Mouse (Mus musculus) hindbrain, embryonic 14.5 days (tissue): ENCODE data around the gene Cdh13. TPM values are rescaled to one million over a fixed set of nuclear protein-coding genes. Genes with fewer than 3 reads are reported as not detected.
A peak's percentile ranks its signal among the peaks of the same experiment; 100 is the strongest.

Source experiments
- ATAC-seq: fragments of 200-750 bp; cut with Nextera tagmentation; 2 replicates; pipeline ENCODE4 v1.8.0; 2017; ENCODE audit warnings: moderate number of reproducible peaks, mild to moderate bottlenecking, moderate TSS enrichment, moderate library complexity; ENCODE audit not compliant: low FRiP score
- DNase-seq: peaks from one replicate; pipeline ENCODE4 v3.0.0-alpha.2; 2015; ENCODE audit warnings: low spot score
- H3K27ac ChIP-seq: fragments of 300-500 bp; sonication (generic); 2 replicates; pipeline ENCODE4 v1.5.1; 2014; ENCODE audit warnings: mild to moderate bottlenecking, moderate library complexity
- H3K27me3 ChIP-seq: fragments of 300-500 bp; sonication (generic); 2 replicates; pipeline ENCODE4 v1.6.1; 2014; ENCODE audit warnings: mild to moderate bottlenecking, low read length, mixed read lengths; ENCODE audit not compliant: control insufficient read depth, insufficient read depth
- H3K36me3 ChIP-seq: fragments of 300-500 bp; sonication (generic); replicated peaks from 2 replicates; pipeline ENCODE4 v1.6.1; 2014; ENCODE audit not compliant: control insufficient read depth, insufficient read depth
- H3K4me1 ChIP-seq: fragments of 300-500 bp; sonication (generic); replicated peaks from 2 replicates; pipeline ENCODE4 v1.6.1; 2014; ENCODE audit warnings: antibody characterized with exemption, low read length, mixed read lengths; ENCODE audit not compliant: control insufficient read depth, insufficient read depth
- H3K4me2 ChIP-seq: fragments of 300-500 bp; sonication (generic); replicated peaks from 2 replicates; pipeline ENCODE4 v1.6.1; 2014; ENCODE audit warnings: mild to moderate bottlenecking, moderate library complexity
- H3K4me3 ChIP-seq: fragments of 300-500 bp; sonication (generic); replicated peaks from 2 replicates; pipeline ENCODE4 v1.5.1; 2014; ENCODE audit warnings: mild to moderate bottlenecking, low read length
- H3K9ac ChIP-seq: fragments of 300-500 bp; sonication (generic); 2 replicates; pipeline ENCODE4 v1.6.1; 2014
- H3K9me3 ChIP-seq: fragments of 300-500 bp; sonication (generic); 2 replicates; pipeline ENCODE4 v1.6.1; 2016; ENCODE audit warnings: low read length; ENCODE audit not compliant: control insufficient read depth
- WGBS: fragments of 180-500 bp; shearing (Covaris S2); extraction: QIAGEN DNeasy Blood & Tissue Kit; methylation state at CpG from one replicate; pipeline ENCODE4 v1.1.7; 2014; 5-methylcytosine and 5-hydroxymethylcytosine counted together
- polyA plus RNA-seq: library from polyadenylated mRNA; unstranded; fragments of >200 nt; fragmentation: Nextera tagmentation; extraction: Ambion mirVana; gene quantifications from 2 replicates; pipeline ENCODE4 v1.2.1, GENCODE M21; 2014

The Cdh13 gene
- polyA plus RNA-seq, 1 experiment from 2014 or later, result 134 TPM

DNA sequence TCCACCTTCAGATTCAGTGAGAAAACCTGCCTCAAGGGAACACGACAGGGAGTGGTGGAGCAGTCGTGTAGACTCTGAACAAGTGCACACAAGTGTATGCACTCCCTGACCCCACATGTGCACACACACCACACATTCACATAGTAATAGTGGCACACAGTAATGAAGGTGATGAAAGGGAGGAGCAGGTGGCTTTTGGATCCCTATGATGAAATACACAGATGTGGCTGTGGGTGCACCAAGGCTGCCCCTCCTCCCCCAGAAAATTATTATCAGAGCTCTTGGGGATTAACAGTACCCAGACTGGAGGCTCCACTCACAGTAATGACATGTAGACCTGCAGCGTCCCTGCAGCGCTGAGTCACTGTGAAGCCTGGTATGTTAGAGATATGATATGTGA, 5.6 kb downstream of the Cdh13 start:
- no peak overlapping the region for H3K27ac ChIP-seq
- no peaks in the 10 kb centered on the region for H3K9me3 ChIP-seq
- no peak for DNase-seq
- H3K27me3 ChIP-seq, result no peaks in the 10 kb centered on the region
- H3K4me3 ChIP-seq, result no peak overlapping the region
- no peak overlapping the region for H3K9ac ChIP-seq
- peaks cover 10% of the 10 kb centered on the region for H3K4me1 ChIP-seq
- H3K4me2 ChIP-seq, result no peak overlapping the region
- WGBS, result 92% methylated on average over 4 of the region's 4 CpGs
- no peaks in the 10 kb centered on the region for H3K36me3 ChIP-seq
- ATAC-seq, result no peak

DNA sequence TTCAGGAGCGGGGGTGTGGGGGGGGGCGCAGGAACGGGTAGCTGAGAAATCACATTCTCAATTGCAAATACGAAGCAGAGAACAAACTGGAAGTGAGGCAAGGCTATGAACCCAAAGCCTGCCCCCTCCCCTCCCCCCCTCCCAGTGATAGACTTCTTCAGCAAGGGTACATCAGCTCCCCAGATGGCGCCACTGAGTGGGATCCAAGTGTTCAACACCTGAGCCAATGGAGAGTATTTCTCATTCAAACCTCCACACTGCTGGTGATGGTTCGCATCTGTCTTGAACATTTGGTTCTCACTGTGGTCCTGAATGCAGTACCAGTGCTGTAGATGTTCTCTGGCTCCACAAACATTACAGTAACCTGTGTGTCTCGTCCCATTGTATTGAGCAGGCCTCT, 6.0 kb downstream of the Cdh13 start:
- DNase-seq, result no peak
- Histone ChIP-seq H3K4me1 (peaks cover 10% of the 10 kb centered on the region), H3K4me3 (no peak overlapping the region), H3K27me3 (no peaks in the 10 kb centered on the region), H3K36me3 (no peaks in the 10 kb centered on the region), H3K27ac (no peak overlapping the region), H3K9ac (no peak overlapping the region), H3K9me3 (no peaks in the 10 kb centered on the region), H3K4me2 (no peak overlapping the region)
- no peak for ATAC-seq
- 82% methylated on average over 7 of the region's 7 CpGs for WGBS

DNA sequence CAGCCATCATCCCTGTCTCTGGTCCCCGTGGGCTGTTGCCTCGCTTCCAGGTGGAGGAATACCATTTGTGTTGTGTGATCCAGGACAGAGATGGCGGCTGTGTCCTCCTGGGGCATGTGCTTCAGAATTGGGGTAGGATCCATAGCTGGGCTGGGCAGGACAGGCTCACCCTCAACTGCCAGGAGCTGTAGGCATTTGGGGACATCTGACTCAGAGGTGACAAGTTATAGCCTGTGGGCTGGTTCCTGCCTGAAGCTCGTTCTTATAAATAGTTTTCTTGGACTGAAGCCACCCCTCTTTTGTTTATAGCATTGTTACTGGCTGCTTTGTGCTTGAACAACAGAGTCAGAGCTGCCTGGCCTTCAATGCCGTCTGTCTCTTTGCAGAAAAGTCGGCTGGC, 6.7 kb downstream of the Cdh13 start:
- no peaks in the 10 kb centered on the region for H3K27me3 ChIP-seq
- no peak overlapping the region for H3K9ac ChIP-seq
- ATAC-seq, result no peak
- 55% methylated on average over 6 of the region's 6 CpGs for WGBS
- peaks cover 8% of the 10 kb centered on the region; the same call in 1 of the 2 replicates for H3K4me1 ChIP-seq
- H3K4me3 ChIP-seq, result no peak overlapping the region
- no peaks in the 10 kb centered on the region for H3K9me3 ChIP-seq
- H3K36me3 ChIP-seq, result no peaks in the 10 kb centered on the region
- DNase-seq, result no peak
- no peak overlapping the region for H3K27ac ChIP-seq
- H3K4me2 ChIP-seq, result no peak overlapping the region

DNA sequence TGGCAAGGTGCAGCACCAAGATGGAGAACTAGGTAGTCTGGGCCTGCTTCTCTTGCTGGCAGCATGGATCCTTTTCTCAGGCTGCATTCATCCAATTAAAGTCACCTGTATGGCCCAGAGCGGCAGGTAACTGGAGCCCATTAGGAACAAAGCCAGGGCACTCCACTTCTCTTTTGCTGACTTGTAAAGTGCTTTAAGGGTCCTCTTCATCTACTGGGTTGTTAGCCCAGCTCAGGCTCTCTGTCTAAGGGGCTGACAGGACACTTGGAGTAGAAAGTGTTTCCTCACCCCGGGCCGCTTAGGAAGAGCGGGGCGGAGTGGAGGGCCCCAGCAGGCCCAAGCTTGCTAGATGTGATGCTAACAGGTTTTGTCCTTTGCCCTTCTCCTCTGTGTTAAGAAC, 12.9 kb downstream of the Cdh13 start:
- ATAC-seq (no peak), DNase-seq (no peak)
- Histone ChIP-seq H3K27ac (no peak overlapping the region), H3K4me1 (no peaks in the 10 kb centered on the region), H3K36me3 (no peaks in the 10 kb centered on the region), H3K27me3 (no peaks in the 10 kb centered on the region), H3K9me3 (no peaks in the 10 kb centered on the region), H3K4me3 (no peak overlapping the region), H3K9ac (no peak overlapping the region), H3K4me2 (no peak overlapping the region)
- 96% methylated on average over 5 of the region's 5 CpGs for WGBS

DNA sequence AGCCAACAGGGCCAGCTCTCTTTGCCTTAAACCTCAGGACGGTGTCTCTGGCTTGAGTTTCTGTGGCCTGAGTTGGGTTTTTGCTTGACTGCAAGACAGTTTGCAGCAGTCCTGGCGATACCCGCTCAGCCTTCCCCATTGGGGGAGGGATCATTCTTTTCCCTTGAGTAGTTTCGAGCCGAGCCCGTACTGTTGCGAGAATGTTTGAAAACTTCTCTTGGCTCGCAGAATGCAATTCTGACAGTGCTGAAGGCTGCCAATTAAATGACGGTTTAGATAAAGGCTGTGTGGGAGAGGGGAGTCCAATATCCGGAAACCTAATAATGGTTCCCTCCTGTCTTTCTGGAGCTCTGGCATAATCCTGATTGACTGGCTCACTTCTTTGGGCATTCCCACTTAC, 23.4 kb downstream of the Cdh13 start:
- Histone ChIP-seq H3K27ac (no peak overlapping the region), H3K4me1 (peaks cover 11% of the 10 kb centered on the region; the same call in 1 of the 2 replicates), H3K9ac (no peak overlapping the region), H3K4me3 (no peak overlapping the region), H3K36me3 (no peaks in the 10 kb centered on the region), H3K4me2 (no peak overlapping the region), H3K27me3 (no peaks in the 10 kb centered on the region), H3K9me3 (no peaks in the 10 kb centered on the region)
- 71% methylated on average over 10 of the region's 10 CpGs for WGBS
- no peak for ATAC-seq
- no peak for DNase-seq

DNA sequence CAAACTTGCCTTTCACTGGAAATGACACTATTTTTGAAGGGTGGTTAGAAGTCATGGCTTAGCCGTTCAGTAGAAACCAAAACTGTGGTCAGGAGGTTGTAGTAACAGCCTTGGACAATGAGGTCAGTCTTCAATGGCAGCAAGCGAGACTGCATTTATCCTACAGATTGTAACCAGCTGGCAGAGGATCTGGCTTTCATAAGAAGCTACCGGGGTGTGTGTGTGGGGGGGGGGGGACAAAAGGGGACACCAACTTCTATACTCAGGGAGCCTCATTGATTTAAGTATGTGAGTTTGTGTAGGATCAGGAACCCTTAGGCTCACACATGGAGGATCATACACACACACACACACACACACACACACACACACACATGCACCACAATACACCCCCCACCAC, 25.6 kb downstream of the Cdh13 start:
- Histone ChIP-seq H3K27me3 (no peaks in the 10 kb centered on the region), H3K27ac (no peak overlapping the region), H3K4me1 (peaks cover 23% of the 10 kb centered on the region; the same call in 1 of the 2 replicates), H3K36me3 (no peaks in the 10 kb centered on the region), H3K4me2 (no peak overlapping the region), H3K9ac (no peak overlapping the region), H3K4me3 (no peak overlapping the region), H3K9me3 (no peaks in the 10 kb centered on the region)
- DNase-seq (no peak), ATAC-seq (no peak)
- WGBS, result 38% methylated on average over 3 of the region's 3 CpGs

DNA sequence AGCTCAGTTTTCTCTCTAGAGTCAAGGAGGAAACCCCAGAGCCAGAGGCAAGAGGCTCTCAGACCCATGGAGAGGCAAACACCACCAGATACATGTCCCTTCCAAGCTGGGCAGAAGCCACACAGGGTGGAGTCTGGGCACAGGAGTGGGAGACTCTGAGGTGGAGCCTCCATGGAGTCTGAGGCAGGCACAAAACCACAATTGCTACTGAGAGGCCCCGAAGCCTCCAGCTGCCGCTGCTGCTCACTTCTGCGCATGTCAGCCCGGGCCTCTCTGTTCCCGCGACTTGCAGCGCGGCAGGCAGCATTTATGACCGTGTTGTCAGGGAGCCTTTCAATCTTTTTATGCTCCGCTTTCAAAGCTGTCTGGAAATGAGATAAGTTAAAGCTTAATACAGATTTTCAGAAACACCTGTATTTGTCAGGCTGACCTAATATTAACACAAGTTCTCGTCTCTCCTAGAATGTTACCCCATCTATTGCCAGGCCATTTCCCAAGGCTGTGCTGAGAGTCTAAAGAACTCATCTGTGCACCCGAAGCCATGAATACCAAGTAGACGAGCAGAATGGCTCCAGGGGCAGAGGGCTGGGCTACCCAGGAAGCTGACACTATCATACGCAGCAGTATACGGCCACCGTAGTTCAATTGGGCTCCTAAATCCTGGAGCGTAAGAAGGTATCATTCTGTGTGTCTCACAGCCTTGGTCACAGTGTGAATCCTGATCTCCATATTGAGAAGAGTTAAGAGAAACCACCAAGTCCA, 30.1 kb downstream of the Cdh13 start:
- peak; percentile 46 for DNase-seq
- Histone ChIP-seq H3K36me3 (no peaks in the 10 kb centered on the region), H3K9me3 (no peaks in the 10 kb centered on the region), H3K4me1 (peaks cover 21% of the 10 kb centered on the region), H3K4me3 (no peak overlapping the region), H3K9ac (peak overlapping the region; percentile 39; the same call in 1 of the 2 replicates), H3K4me2 (no peak overlapping the region), H3K27me3 (no peaks in the 10 kb centered on the region), H3K27ac (peak overlapping the region; percentile 55; the same call in 1 of the 2 replicates)
- no peak for ATAC-seq
- 62% methylated on average over 17 of the region's 17 CpGs for WGBS

DNA sequence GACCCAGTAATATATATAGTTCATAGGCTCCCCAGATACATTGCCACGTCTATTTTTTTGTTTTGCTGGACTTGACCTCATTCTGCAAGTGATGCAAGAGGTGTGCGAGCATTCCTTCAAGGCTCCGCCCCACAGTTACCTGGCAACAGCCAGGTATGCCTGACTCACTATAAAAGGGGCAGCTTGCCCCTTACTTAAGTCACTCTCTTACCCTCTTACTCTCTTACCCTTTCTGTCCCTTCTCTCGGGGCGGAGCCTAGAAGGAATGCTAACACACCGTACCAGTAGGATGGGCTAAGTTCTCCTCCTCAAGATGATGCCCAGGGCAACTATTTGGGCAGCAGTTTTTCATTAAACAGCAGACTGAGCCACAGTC, 30.6 kb downstream of the Cdh13 start:
- no peak for ATAC-seq

DNA sequence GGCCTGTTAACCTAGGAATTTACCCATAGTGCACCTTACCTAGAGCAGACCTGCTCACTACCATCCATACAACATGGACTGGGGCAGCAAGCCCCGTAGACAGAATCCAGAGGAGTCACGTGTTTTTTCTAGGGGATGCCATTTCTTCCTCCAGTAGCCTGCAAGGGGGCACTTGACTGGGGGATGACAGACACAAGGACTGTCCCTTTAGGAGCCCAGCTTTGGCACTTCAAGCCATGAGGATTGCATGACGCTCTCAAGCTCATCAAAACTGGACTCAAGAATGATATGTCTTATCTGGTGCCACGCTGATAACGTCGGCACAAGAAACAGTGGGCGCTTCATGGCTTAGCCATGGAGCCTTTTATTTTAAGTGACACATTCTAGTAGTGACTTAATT, 31.4 kb downstream of the Cdh13 start:
- Histone ChIP-seq H3K27ac (no peak overlapping the region), H3K4me3 (no peak overlapping the region), H3K27me3 (no peaks in the 10 kb centered on the region), H3K4me1 (peaks cover 16% of the 10 kb centered on the region), H3K36me3 (no peaks in the 10 kb centered on the region), H3K9ac (no peak overlapping the region), H3K4me2 (no peak overlapping the region), H3K9me3 (no peaks in the 10 kb centered on the region)
- 87% methylated on average over 7 of the region's 7 CpGs for WGBS
- no peak for DNase-seq
- no peak for ATAC-seq

More for the DNA sequence above, 30.6 kb downstream of the Cdh13 start:
- no peak for DNase-seq
- H3K27me3 ChIP-seq, result no peaks in the 10 kb centered on the region
- H3K4me3 ChIP-seq, result no peak overlapping the region
- no peak overlapping the region for H3K9ac ChIP-seq
- peak overlapping the region; percentile 55; the same call in 1 of the 2 replicates for H3K27ac ChIP-seq
- no peak overlapping the region for H3K4me2 ChIP-seq
- H3K9me3 ChIP-seq, result no peaks in the 10 kb centered on the region
- no peaks in the 10 kb centered on the region for H3K36me3 ChIP-seq
- peaks cover 19% of the 10 kb centered on the region for H3K4me1 ChIP-seq
- WGBS, result 85% methylated on average over 6 of the region's 6 CpGs
